Mouse (Mus musculus): ENCODE results near the gene Crebl2. TPM values are rescaled to one million over a fixed set of nuclear protein-coding genes. Genes with fewer than 3 reads are reported as not detected.

Crebl2 gene
- total RNA-seq, 2 experiments from 2014 or later = 19.4 to 19.5 TPM

DNA sequence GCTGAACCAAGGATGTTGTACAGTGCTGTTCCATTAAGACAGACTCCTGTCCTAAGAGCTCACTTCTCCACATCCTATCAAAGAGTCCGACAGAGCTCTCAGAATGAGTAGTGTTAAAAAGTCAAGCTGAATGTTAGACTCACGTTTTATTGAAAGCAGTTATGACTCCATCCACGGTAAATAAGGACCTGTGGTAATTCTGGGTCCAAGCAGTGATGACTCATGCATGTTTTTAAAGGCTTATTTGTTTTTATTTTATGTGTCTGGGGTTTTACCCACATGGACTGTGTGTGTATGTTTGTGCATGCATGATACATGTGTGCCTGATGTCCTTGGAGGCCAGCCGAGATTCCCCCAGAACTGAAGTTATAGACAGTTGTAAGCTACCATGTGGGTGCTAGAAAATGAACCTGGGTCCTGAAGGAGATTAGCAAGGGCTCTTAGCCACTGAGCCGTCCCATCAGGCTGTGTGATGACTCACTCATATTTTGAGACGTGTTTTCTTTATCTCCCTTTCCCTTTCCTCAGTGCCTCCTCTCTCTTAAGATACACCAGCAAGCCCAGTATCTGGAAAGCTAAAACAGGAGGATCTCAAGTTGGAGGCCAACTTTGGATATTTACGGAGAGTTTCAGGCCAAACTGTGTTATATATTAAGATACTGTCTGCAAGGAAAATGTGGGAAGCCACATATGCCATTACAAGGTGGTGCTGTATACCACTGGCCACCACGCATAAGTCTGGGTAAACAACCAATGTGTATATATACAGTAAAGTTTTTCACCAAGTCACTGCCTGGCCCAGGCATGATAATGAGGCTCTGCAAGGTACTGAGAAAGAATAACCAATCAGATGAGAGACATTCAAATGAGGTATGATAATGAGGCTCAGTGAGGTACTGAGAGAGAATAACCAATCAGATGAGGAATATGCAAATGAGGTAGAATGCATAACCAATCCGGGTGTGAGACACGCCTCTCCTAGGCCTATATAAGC lies 74.2 kb downstream of the Crebl2 start:
- no peak for DNase-seq (ENCODE audit: low spot score in 2 of 2)

DNA sequence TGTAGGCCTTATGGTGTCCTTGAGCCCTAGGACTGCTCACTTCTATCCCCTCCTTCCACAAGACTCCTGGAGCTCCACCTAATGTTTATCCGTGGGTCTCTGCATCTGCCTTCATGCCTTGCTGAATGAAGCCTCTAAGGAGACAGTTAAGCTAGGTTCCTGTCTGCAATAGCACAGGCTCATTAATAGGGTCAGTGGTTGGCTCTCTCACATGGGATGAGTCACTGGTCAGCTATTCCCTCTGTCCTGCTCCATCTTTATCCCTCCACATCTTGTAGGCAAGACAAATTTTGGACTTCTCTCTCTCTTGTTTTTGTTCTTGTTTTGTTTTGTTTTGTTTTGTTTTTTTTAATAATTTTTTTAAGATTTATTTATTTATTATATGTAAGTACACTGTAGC lies 75.9 kb downstream of the Crebl2 start:
- DNase-seq (ENCODE audit: low spot score in 2 of 2) = no peak

Other genes starting within 250 kb of the Crebl2 start
- 1 to 10 TPM; 5.5 to 5.8 TPM for gene Mansc1, start 197.7 kb upstream of the Crebl2 start, total RNA-seq (2021)
- 10 to 100 TPM; 31.9 to 32.9 TPM for gene Borcs5, start 190.6 kb upstream of the Crebl2 start, total RNA-seq (2021)
- 1 to 10 TPM; 8.6 to 9.5 TPM for gene Dusp16, start 37.5 kb upstream of the Crebl2 start, total RNA-seq (2021)
- gene Gpr19, start 68.4 kb downstream of the Crebl2 start, total RNA-seq (2021) = 10 to 100 TPM; 24.1 to 24.7 TPM
- gene Cdkn1b, start 90.2 kb downstream of the Crebl2 start, total RNA-seq (2021) = 10 to 100 TPM; 55.5 to 57.1 TPM
- gene Apold1, start 151.6 kb downstream of the Crebl2 start, total RNA-seq (2021) = 1 to 10 TPM; 3.5 to 4.4 TPM
- gene Ddx47, start 181.5 kb downstream of the Crebl2 start, total RNA-seq (2021) = 10 to 100 TPM; 54.4 to 55.3 TPM
- gene Gprc5a, start 235.5 kb downstream of the Crebl2 start, total RNA-seq (2021) = under 1 TPM in 1 of 2 experiments, not detected in 1; 0.17 TPM

Measured in layer of hippocampus, postnatal 14 days (tissue).